Mouse (Mus musculus) granulocyte monocyte progenitor cell, adult 5-6 weeks (primary cell): ENCODE measurements around the gene Ankrd1. TPM values are rescaled to one million over a fixed set of nuclear protein-coding genes. Genes with fewer than 3 reads are reported as not detected.
A peak's percentile ranks its signal among the peaks of the same experiment; 100 is the strongest.

Experiments
- ATAC-seq: replicated peaks from 2 replicates; pipeline ENCODE4 v1.8.0; 2016; ENCODE audit warnings: mild to moderate bottlenecking, moderate TSS enrichment, inconsistent platforms; ENCODE audit not compliant: poor library complexity, severe bottlenecking
- total RNA-seq, 2 experiments: library from RNA; stranded (forward) in 1 of 2; stranded (reverse) in 1 of 2; fragments of 200-712, 200-1000 nt in 1 of 2; fragments of >200 nt in 1 of 2; fragmentation: Nextera tagmentation in 1 of 2; gene quantifications; 2 replicates each; pipeline ENCODE4 v1.2.3; 2014 to 2017

Gene Ankrd1
- total RNA-seq (2014; fragmentation: Nextera tagmentation) (not detected in 2 replicates), total RNA-seq (2017) (not detected in 2 replicates)

GRCm38 (mm10) chr19:36119783-36120471 is at the start of gene Ankrd1:
Ankrd1 (minus strand) TSS chr19:36120099.
- no peak for ATAC-seq

DNA sequence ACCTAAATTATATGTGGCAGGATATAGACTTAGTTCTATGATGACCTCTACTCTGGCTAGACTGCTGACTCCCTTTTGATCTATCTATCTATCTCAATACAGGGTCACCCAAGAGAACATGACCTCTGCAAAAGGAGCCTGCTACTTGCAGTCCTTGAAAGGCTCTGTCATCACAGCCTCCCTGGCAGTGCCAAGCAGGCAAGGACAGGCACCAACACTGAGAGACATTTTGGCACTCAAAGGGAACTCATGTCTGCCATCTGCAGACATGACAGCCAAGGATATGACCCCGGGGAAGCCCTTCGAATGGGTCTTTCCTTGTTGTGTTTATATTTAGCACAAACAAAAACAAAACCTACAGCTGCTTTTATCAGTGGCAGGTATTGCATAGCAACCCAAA is 49.2 kb upstream of the Ankrd1 start:
- ATAC-seq = no peak

DNA sequence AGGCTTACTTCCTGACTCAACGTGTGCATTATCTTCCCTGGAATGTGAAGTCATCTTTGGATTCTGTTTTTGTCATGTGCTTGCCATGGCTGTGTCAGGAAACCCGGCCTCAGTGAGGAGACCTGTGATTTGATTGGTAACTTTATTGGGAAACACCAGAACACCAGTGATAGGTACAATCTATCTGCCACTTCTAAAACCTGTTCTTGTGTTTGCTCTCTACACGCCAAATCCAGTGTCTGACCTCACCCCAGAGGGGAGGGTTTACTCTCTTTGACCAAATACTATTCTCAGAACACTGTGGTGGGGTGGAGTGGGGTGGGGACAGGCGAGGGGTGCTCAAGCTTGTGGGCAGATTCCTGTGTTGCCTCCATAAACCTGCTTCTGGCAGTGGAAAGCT is 48.2 kb upstream of the Ankrd1 start:
- ATAC-seq = no peak

DNA sequence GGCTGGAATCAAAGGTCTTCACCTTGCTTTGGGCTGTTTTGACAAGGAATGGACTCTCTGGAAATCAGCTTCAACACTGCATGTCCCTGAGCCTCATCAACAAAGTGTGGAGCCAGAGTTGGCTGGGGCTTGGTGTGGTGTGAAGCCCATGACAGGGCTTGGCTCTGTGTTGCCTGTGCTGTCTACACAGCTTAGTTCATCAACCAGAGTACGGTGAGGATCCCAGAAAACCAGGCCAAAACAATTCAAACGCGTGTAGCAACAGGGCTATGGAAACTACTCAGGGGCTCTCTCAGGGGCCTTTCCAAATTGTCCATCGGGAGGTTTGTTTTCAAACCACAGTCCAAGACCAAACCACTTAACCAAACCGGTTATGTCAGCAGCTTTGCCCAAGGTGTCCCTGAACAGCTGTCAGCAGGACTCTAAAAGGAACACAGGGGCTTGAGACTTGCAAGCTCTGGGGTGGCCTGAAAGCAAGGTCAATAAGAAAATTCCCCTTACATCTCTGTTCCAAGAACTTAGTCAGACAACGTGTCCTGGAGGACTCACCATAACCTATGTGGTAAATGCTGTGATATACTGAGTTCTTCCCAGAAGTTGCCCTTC is 47.5 kb upstream of the Ankrd1 start:
- no peak for ATAC-seq

DNA sequence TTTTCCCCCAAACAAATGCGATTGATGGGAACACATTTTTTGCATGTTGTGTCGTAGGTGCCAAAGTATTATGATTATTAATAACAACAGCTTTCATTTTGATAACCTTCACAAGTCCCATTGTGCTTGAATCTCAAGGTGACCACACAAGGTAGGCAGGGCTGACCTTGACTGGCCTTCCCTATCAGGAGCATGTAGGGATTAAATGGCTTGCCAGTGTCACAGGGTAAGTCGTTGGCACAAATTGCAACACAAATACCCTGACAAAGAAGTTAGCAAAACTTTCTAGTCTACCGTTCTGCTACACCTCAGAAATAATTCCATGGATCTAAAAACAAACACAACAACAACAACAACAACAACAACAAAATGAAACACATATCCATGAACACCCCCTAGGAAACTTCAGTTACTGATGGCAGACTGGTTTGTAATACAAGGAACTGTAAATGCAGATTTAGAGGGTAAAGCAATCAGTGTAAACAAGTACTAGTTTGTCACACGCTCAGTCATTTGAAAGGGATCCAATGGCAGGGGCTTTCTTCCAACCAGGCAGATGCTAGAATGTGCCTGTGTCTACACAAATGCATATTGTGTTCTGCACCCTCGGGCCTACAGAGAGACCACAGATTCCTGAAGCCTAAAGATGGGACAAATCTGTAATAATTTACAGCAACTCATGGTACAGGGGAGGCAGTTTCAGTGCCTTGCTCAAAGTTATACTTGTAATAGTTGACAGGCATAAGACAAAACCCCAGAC is 46.7 kb upstream of the Ankrd1 start:
- no peak for ATAC-seq

GRCm38 (mm10) chr19:36165351-36165750 is 45.5 kb upstream of the Ankrd1 start:
- ATAC-seq = no peak

- ATAC-seq = no peak
Measured at GRCm38 (mm10) chr19:36150241-36151007, 30.5 kb upstream of the Ankrd1 start.

GRCm38 (mm10) chr19:36148578-36148977 is 28.7 kb upstream of the Ankrd1 start:
- ATAC-seq = no peak

- no peak for ATAC-seq
Measured at GRCm38 (mm10) chr19:36143571-36143970, 23.7 kb upstream of the Ankrd1 start.

GRCm38 (mm10) chr19:36133731-36134130 is 13.8 kb upstream of the Ankrd1 start:
- ATAC-seq = no peak

DNA sequence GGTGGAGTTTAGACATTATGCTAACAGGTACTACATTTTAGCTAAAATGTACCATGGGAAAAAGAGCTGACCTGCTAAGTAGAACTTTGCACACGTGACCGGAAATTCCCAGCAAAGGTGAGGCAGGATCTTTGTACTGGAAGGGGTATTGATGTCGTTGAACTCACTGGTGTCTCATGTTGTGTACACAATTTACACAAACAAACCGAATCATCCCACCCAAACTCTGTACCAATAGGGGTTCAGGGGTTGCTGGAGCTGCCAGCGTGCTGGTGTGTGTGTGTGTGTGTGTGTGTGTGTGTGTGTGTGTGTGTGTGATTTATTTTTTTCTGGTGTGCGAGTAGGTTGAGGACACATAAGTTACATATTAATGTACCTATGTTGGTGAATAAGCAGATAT is 13.2 kb upstream of the Ankrd1 start:
- ATAC-seq = no peak

DNA sequence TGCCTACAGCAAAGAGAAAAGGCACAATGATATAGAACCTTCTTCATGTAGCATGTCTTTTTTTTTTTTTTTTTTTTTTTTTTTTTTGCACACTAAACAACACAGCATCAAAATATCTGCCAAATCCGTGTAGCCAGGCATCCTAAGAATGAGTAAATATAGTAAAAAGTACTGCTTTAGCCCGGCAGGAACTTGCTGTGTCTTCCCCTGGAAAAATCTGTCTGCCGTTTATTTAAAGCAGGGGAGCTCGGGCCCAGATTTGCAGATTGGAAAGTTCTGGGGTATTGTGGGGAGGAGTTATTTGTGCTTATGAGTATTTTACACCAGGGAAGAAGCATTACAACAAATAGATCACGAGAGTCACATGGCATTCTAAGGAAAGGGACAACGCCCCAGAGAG is 12.1 kb upstream of the Ankrd1 start:
- no peak for ATAC-seq

GRCm38 (mm10) chr19:36130181-36130580 is 10.3 kb upstream of the Ankrd1 start:
- ATAC-seq = no peak

DNA sequence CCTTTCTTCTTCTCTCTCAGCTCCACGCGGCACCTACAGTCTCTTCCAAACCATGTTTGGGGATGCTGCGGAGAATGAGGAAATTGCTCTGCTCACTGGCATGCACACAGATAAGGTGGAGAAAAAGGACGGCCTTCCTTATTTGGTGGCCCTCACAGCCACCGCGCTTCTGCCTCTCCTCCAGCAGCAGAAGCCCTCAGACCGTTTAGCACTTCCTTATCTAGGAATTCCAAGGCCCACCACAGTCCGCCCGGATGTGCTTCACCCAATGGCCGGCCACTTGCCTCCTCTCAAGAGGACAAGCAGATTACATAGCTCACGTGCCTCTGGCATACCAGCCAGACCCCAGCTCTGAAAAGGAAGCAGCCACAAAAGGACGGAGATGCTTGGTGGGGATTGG is 9.7 kb upstream of the Ankrd1 start:
- ATAC-seq = peak; percentile 88

DNA sequence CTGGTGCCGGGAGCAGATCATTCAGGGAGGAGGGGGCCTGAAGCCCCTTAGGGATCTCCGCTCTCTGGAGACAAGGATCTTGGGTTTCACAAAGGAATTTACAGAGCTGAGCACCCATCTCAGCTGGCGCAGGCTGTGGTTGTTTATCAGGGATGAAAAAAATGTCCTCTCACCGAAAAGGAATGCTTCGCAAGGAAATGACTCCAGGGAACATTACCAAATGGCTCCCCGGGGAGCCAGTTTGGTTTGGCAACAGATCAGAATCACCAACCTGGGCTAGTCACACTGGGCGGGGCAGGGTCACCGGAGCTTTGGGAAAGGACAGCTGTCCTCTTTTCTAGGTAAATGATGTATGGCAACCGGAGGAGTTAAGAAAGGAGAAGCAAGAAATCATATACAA is 9.3 kb upstream of the Ankrd1 start:
- no peak for ATAC-seq

DNA sequence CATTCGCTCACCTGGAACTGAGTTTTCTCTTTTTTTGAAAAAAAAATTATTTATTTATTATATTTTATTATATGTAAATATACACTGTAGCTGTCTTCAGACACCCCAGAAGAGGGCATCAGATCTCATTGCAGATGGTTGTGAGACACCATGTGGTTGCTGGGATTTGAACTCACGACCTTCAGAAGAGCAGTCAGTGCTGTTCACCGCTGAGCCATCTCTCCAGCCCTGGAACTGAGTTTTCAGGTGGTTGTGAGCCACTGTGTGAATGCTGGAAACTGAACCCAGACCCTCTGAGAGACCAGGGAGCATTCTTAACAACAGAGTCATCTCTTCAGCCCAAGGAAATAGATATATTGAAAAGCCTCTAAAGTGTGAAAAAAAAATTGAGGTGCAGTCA is 8.5 kb upstream of the Ankrd1 start:
- ATAC-seq = no peak

- ATAC-seq = no peak
Measured at GRCm38 (mm10) chr19:36124203-36124602, 4.3 kb upstream of the Ankrd1 start.

- ATAC-seq = no peak
Measured at GRCm38 (mm10) chr19:36119219-36119618, 680 bp downstream of the Ankrd1 start.

- no peak for ATAC-seq
Measured at GRCm38 (mm10) chr19:36116185-36116584, 3.7 kb downstream of the Ankrd1 start.

- no peak for ATAC-seq
Measured at GRCm38 (mm10) chr19:36112007-36112406, 7.9 kb downstream of the Ankrd1 start.
